Mouse (Mus musculus) myocyte (in vitro differentiated cells): ENCODE data around the gene Tenm4. TPM values are rescaled to one million over a fixed set of nuclear protein-coding genes. Genes with fewer than 3 reads are reported as not detected.
A peak's percentile ranks its signal among the peaks of the same experiment; 100 is the strongest.

Experiments used
- H3K27me3 ChIP-seq: one replicate; pipeline ENCODE4 v1.6.1; 2011; ENCODE audit not compliant: control insufficient read depth, insufficient read depth, insufficient read length
- H3K36me3 ChIP-seq: one replicate; pipeline ENCODE4 v1.6.1; 2011; ENCODE audit not compliant: control insufficient read depth, insufficient read depth
- H3K4me2 ChIP-seq: one replicate; pipeline ENCODE4 v1.6.1; 2011; ENCODE audit warnings: low read depth, control low read depth
- H3K4me3 ChIP-seq: one replicate; pipeline ENCODE4 v1.5.1; 2011; ENCODE audit warnings: mild to moderate bottlenecking, control low read depth, moderate library complexity
- H3K79me2 ChIP-seq: one replicate; pipeline ENCODE4 v1.6.1; 2011; ENCODE audit not compliant: control insufficient read depth, insufficient read depth
- H3ac ChIP-seq: one replicate; pipeline ENCODE4 v1.6.1; 2011; ENCODE audit not compliant: control insufficient read depth, insufficient read length
- CEBPB ChIP-seq: IDR thresholded peaks from 2 replicates; pipeline ENCODE4 v1.6.1; 2011; ENCODE audit warnings: mild to moderate bottlenecking, moderate library complexity; ENCODE audit not compliant: poor library complexity, insufficient read depth, severe bottlenecking
- E2F4 ChIP-seq: IDR thresholded peaks from one replicate; pipeline ENCODE4 v1.6.1; 2011; ENCODE audit warnings: mild to moderate bottlenecking, control low read depth, moderate library complexity; ENCODE audit not compliant: insufficient read depth
- MAX ChIP-seq: IDR thresholded peaks from one replicate; pipeline ENCODE4 v1.6.1; 2011; ENCODE audit warnings: low read depth, mild to moderate bottlenecking, control low read depth
- MYOD1 ChIP-seq, 3 experiments: IDR thresholded peaks; one replicate each; pipeline ENCODE4 v1.6.1; 2011; ENCODE audit warnings: control low read depth in 2 of 3, low read depth in 2 of 3, mild to moderate bottlenecking in 2 of 3, moderate library complexity in 1 of 3; ENCODE audit not compliant: insufficient read length in 2 of 3, control insufficient read depth in 1 of 3
- MYOG ChIP-seq, 3 experiments: IDR thresholded peaks; one replicate each; pipeline ENCODE4 v1.6.1; 2011; ENCODE audit warnings: control low read depth in 2 of 3, low read depth in 2 of 3, mild to moderate bottlenecking in 2 of 3; ENCODE audit not compliant: insufficient read length in 2 of 3, control insufficient read depth in 1 of 3, insufficient read depth in 1 of 3
- POLR2A ChIP-seq: IDR thresholded peaks from one replicate; pipeline ENCODE4 v1.6.1; 2011; ENCODE audit warnings: low read depth, mild to moderate bottlenecking, control low read depth, moderate library complexity; ENCODE audit not compliant: insufficient read length
- POLR2AphosphoS2 ChIP-seq: IDR thresholded peaks from one replicate; pipeline ENCODE4 v1.6.1; 2011; ENCODE audit warnings: low read depth, control low read depth; ENCODE audit not compliant: insufficient read length
- REST ChIP-seq: IDR thresholded peaks from one replicate; pipeline ENCODE4 v1.6.1; 2011; ENCODE audit warnings: mild to moderate bottlenecking, control low read depth, moderate library complexity; ENCODE audit not compliant: insufficient read depth, insufficient read length
- SRF ChIP-seq: IDR thresholded peaks from one replicate; pipeline ENCODE4 v1.6.1; 2011; ENCODE audit warnings: low read depth; ENCODE audit not compliant: control insufficient read depth, insufficient read length
- TCF12 ChIP-seq: IDR thresholded peaks from one replicate; pipeline ENCODE4 v1.6.1; 2011; ENCODE audit warnings: mild to moderate bottlenecking, control low read depth; ENCODE audit not compliant: poor library complexity, insufficient read depth, severe bottlenecking
- TCF3 ChIP-seq: IDR thresholded peaks from one replicate; pipeline ENCODE4 v1.6.1; 2011; ENCODE audit warnings: low read depth, control low read depth; ENCODE audit not compliant: insufficient read length
- USF1 ChIP-seq: IDR thresholded peaks from one replicate; pipeline ENCODE4 v1.6.1; 2011; ENCODE audit warnings: low read depth, mild to moderate bottlenecking, control low read depth, moderate library complexity
- polyA plus RNA-seq: library from polyadenylated mRNA; unstranded; fragments of >200 nt; fragmentation: generic; extraction: Trizol; gene quantifications from one replicate; pipeline ENCODE4 v1.2.1, GENCODE M21; 2012; ENCODE audit warnings: missing spikeins

Tenm4 gene
- polyA plus RNA-seq, 1 experiment: 10.9 TPM

GRCm38 (mm10) chr7:96212592-96213541, 41.8 kb downstream of the Tenm4 start:
- TF ChIP-seq POLR2AphosphoS2 (no peak), POLR2A (no peak), TCF3 (no peak), CEBPB (no peak), MAX (no peak), SRF (no peak), MYOD1 (IDR thresholded peaks at IDR 0.05; ENCODE audit: control insufficient read depth in 1 of 3, insufficient read length in 2 of 3, low read depth in 2 of 3) (peak in 1 of 3 experiments; percentile 1)
- no peaks in the 10 kb centered on the region for H3K27me3 ChIP-seq
- no peaks in the 10 kb centered on the region for H3K36me3 ChIP-seq
- H3K4me3 ChIP-seq: peak overlapping the region; percentile 25
- H3ac ChIP-seq: no peak overlapping the region
- H3K4me2 ChIP-seq: peak overlapping the region; percentile 83
- H3K79me2 ChIP-seq: no peaks in the 10 kb centered on the region

GRCm38 (mm10) chr7:96213741-96214140, 42.7 kb downstream of the Tenm4 start:
- H3K4me2 ChIP-seq: no peak overlapping the region
- no peak for TF ChIP-seq SRF
- no peak overlapping the region for H3ac ChIP-seq
- H3K79me2 ChIP-seq: no peaks in the 10 kb centered on the region
- peak overlapping the region; percentile 25 for H3K4me3 ChIP-seq
- H3K27me3 ChIP-seq: no peaks in the 10 kb centered on the region
- H3K36me3 ChIP-seq: no peaks in the 10 kb centered on the region

- Histone ChIP-seq H3K4me3 (no peak overlapping the region), H3K4me2 (no peak overlapping the region), H3ac (no peak overlapping the region), H3K79me2 (no peaks in the 10 kb centered on the region), H3K36me3 (no peaks in the 10 kb centered on the region), H3K27me3 (no peaks in the 10 kb centered on the region)
- no peak for TF ChIP-seq CEBPB
- no peak for TF ChIP-seq TCF3
- no peak for TF ChIP-seq E2F4
- TF ChIP-seq USF1: no peak
- TF ChIP-seq MAX: no peak
- TF ChIP-seq MYOD1 (IDR thresholded peaks at IDR 0.05; ENCODE audit: control insufficient read depth in 1 of 3, insufficient read length in 2 of 3, low read depth in 2 of 3): no peak
- TF ChIP-seq MYOG (IDR thresholded peaks at IDR 0.05; ENCODE audit: control insufficient read depth in 1 of 3, insufficient read depth in 1 of 3, insufficient read length in 2 of 3, low read depth in 2 of 3): no peak
- TF ChIP-seq SRF: no peak
- no peak for TF ChIP-seq TCF12
- TF ChIP-seq POLR2AphosphoS2: no peak
- TF ChIP-seq POLR2A: no peak
- no peak for TF ChIP-seq REST
Observed at GRCm38 (mm10) chr7:96214876-96215275, 43.8 kb downstream of the Tenm4 start.

GRCm38 (mm10) chr7:96215894-96216509, 45.0 kb downstream of the Tenm4 start:
- Histone ChIP-seq H3K4me3 (no peak overlapping the region), H3K4me2 (no peak overlapping the region), H3K27me3 (no peaks in the 10 kb centered on the region), H3K36me3 (no peaks in the 10 kb centered on the region), H3ac (no peak overlapping the region), H3K79me2 (no peaks in the 10 kb centered on the region)
- no peak for TF ChIP-seq USF1
- TF ChIP-seq MYOD1 (IDR thresholded peaks at IDR 0.05; ENCODE audit: control insufficient read depth in 1 of 3, insufficient read length in 2 of 3, low read depth in 2 of 3): no peak
- no peak for TF ChIP-seq E2F4
- TF ChIP-seq SRF: no peak
- TF ChIP-seq MAX: no peak
- TF ChIP-seq POLR2AphosphoS2: no peak
- TF ChIP-seq POLR2A: no peak
- TF ChIP-seq MYOG (IDR thresholded peaks at IDR 0.05; ENCODE audit: control insufficient read depth in 1 of 3, insufficient read depth in 1 of 3, insufficient read length in 2 of 3, low read depth in 2 of 3): no peak

GRCm38 (mm10) chr7:96219386-96219785, 48.3 kb downstream of the Tenm4 start:
- no peaks in the 10 kb centered on the region for H3K79me2 ChIP-seq
- H3ac ChIP-seq: no peak overlapping the region
- no peak for TF ChIP-seq E2F4
- TF ChIP-seq SRF: no peak
- TF ChIP-seq CEBPB: no peak
- TF ChIP-seq POLR2AphosphoS2: no peak
- no peak for TF ChIP-seq POLR2A
- TF ChIP-seq USF1: no peak
- TF ChIP-seq MYOG (IDR thresholded peaks at IDR 0.05; ENCODE audit: control insufficient read depth in 1 of 3, insufficient read depth in 1 of 3, insufficient read length in 2 of 3, low read depth in 2 of 3): no peak
- TF ChIP-seq MYOD1 (IDR thresholded peaks at IDR 0.05; ENCODE audit: control insufficient read depth in 1 of 3, insufficient read length in 2 of 3, low read depth in 2 of 3): no peak
- H3K36me3 ChIP-seq: no peaks in the 10 kb centered on the region
- no peak overlapping the region for H3K4me2 ChIP-seq
- H3K4me3 ChIP-seq: no peak overlapping the region
- no peaks in the 10 kb centered on the region for H3K27me3 ChIP-seq
